Mouse (Mus musculus): Measurements from ENCODE around the gene Pabpn1l. TPM values are rescaled to one million over a fixed set of nuclear protein-coding genes. Genes with fewer than 3 reads are reported as not detected.
A peak's percentile ranks its signal among the peaks of the same experiment; 100 is the strongest.

Gene Pabpn1l
- polyA plus RNA-seq, 1 experiment from 2014 or later, result 0.35 TPM

GRCm38 (mm10) chr8:122665221-122665620 lies 42.7 kb upstream of the Pabpn1l start:
- Histone ChIP-seq H3K4me1 (ENCODE audit: control insufficient read depth, insufficient read depth, low read length) (peaks cover 48% of the 10 kb centered on the region), H3K9me3 (ENCODE audit: control insufficient read depth, low read length) (no peaks in the 10 kb centered on the region), H3K36me3 (ENCODE audit: control insufficient read depth, insufficient read depth, low read length) (no peaks in the 10 kb centered on the region), H3K27ac (replicated peaks; ENCODE audit: low read depth, low read length) (peak overlapping the region; percentile 75), H3K9ac (ENCODE audit: low read depth, low read length) (no peak overlapping the region), H3K27me3 (replicated peaks; ENCODE audit: control insufficient read depth, insufficient read depth, low read length) (no peaks in the 10 kb centered on the region; the same call in 1 of the 2 replicates), H3K4me3 (ENCODE audit: low read depth, low read length) (no peak overlapping the region), H3K4me2 (ENCODE audit: low read depth, low read length) (peak overlapping the region; percentile 16)
- ATAC-seq (ENCODE audit: low read depth), result peak; percentile 67
- DNase-seq (ENCODE audit: low spot score), result peak; percentile 86
- WGBS, result 20% methylated on average over 8 of the region's 8 CpGs

- Histone ChIP-seq H3K4me3 (ENCODE audit: low read depth, low read length) (no peak overlapping the region), H3K9me3 (ENCODE audit: control insufficient read depth, low read length) (no peaks in the 10 kb centered on the region), H3K27ac (replicated peaks; ENCODE audit: low read depth, low read length) (no peak overlapping the region), H3K9ac (ENCODE audit: low read depth, low read length) (no peak overlapping the region), H3K36me3 (ENCODE audit: control insufficient read depth, insufficient read depth, low read length) (no peaks in the 10 kb centered on the region), H3K4me1 (ENCODE audit: control insufficient read depth, insufficient read depth, low read length) (peaks cover 59% of the 10 kb centered on the region), H3K27me3 (replicated peaks; ENCODE audit: control insufficient read depth, insufficient read depth, low read length) (no peaks in the 10 kb centered on the region), H3K4me2 (ENCODE audit: low read depth, low read length) (no peak overlapping the region)
- ATAC-seq (ENCODE audit: low read depth), result no peak
- WGBS, result 66% methylated on average over 5 of the region's 5 CpGs
- DNase-seq (ENCODE audit: low spot score), result no peak
Observed at GRCm38 (mm10) chr8:122663670-122664069, 41.1 kb upstream of the Pabpn1l start.

GRCm38 (mm10) chr8:122663106-122663505 lies 40.6 kb upstream of the Pabpn1l start:
- no peaks in the 10 kb centered on the region for H3K27me3 ChIP-seq (replicated peaks; ENCODE audit: control insufficient read depth, insufficient read depth, low read length)
- H3K4me1 ChIP-seq (ENCODE audit: control insufficient read depth, insufficient read depth, low read length), result peaks cover 65% of the 10 kb centered on the region
- no peak overlapping the region for H3K4me3 ChIP-seq (ENCODE audit: low read depth, low read length)
- no peaks in the 10 kb centered on the region for H3K36me3 ChIP-seq (ENCODE audit: control insufficient read depth, insufficient read depth, low read length)
- no peak for ATAC-seq (ENCODE audit: low read depth)
- no peaks in the 10 kb centered on the region for H3K9me3 ChIP-seq (ENCODE audit: control insufficient read depth, low read length)
- no peak overlapping the region for H3K9ac ChIP-seq (ENCODE audit: low read depth, low read length)
- no peak overlapping the region for H3K4me2 ChIP-seq (ENCODE audit: low read depth, low read length)
- DNase-seq (ENCODE audit: low spot score), result no peak
- WGBS, result 67% methylated on average over 3 of the region's 3 CpGs
- no peak overlapping the region for H3K27ac ChIP-seq (replicated peaks; ENCODE audit: low read depth, low read length)

- Histone ChIP-seq H3K36me3 (ENCODE audit: control insufficient read depth, insufficient read depth, low read length) (no peaks in the 10 kb centered on the region), H3K27ac (replicated peaks; ENCODE audit: low read depth, low read length) (no peak overlapping the region), H3K4me3 (ENCODE audit: low read depth, low read length) (no peak overlapping the region), H3K9me3 (ENCODE audit: control insufficient read depth, low read length) (no peaks in the 10 kb centered on the region), H3K27me3 (replicated peaks; ENCODE audit: control insufficient read depth, insufficient read depth, low read length) (no peaks in the 10 kb centered on the region), H3K4me2 (ENCODE audit: low read depth, low read length) (no peak overlapping the region), H3K9ac (ENCODE audit: low read depth, low read length) (no peak overlapping the region), H3K4me1 (ENCODE audit: control insufficient read depth, insufficient read depth, low read length) (peaks cover 70% of the 10 kb centered on the region)
- no peak for DNase-seq (ENCODE audit: low spot score)
- ATAC-seq (ENCODE audit: low read depth), result no peak
- WGBS, result 76% methylated on average over 2 of the region's 2 CpGs
Observed at GRCm38 (mm10) chr8:122661894-122662293, 39.4 kb upstream of the Pabpn1l start.

- DNase-seq (ENCODE audit: low spot score), result peak; percentile 95
- Histone ChIP-seq H3K4me3 (ENCODE audit: low read depth, low read length) (no peak overlapping the region), H3K9ac (ENCODE audit: low read depth, low read length) (no peak overlapping the region), H3K9me3 (ENCODE audit: control insufficient read depth, low read length) (no peaks in the 10 kb centered on the region), H3K4me2 (ENCODE audit: low read depth, low read length) (peak overlapping the region; percentile 4; the same call in 1 of the 2 replicates), H3K4me1 (ENCODE audit: control insufficient read depth, insufficient read depth, low read length) (peaks cover 64% of the 10 kb centered on the region), H3K36me3 (ENCODE audit: control insufficient read depth, insufficient read depth, low read length) (no peaks in the 10 kb centered on the region), H3K27ac (replicated peaks; ENCODE audit: low read depth, low read length) (peak overlapping the region; percentile 42), H3K27me3 (replicated peaks; ENCODE audit: control insufficient read depth, insufficient read depth, low read length) (no peaks in the 10 kb centered on the region)
- 10% methylated on average over 7 of the region's 7 CpGs for WGBS
- peak; percentile 72 for ATAC-seq (ENCODE audit: low read depth)
Observed at GRCm38 (mm10) chr8:122661138-122661537, 38.6 kb upstream of the Pabpn1l start.

- H3K27me3 ChIP-seq (replicated peaks; ENCODE audit: control insufficient read depth, insufficient read depth, low read length), result no peaks in the 10 kb centered on the region
- no peak overlapping the region for H3K9ac ChIP-seq (ENCODE audit: low read depth, low read length)
- 74% methylated on average over 2 of the region's 2 CpGs for WGBS
- H3K4me1 ChIP-seq (ENCODE audit: control insufficient read depth, insufficient read depth, low read length), result peaks cover 55% of the 10 kb centered on the region
- DNase-seq (ENCODE audit: low spot score) (no peak), ATAC-seq (ENCODE audit: low read depth) (no peak)
- no peak overlapping the region for H3K27ac ChIP-seq (replicated peaks; ENCODE audit: low read depth, low read length)
- no peak overlapping the region for H3K4me2 ChIP-seq (ENCODE audit: low read depth, low read length)
- no peak overlapping the region for H3K4me3 ChIP-seq (ENCODE audit: low read depth, low read length)
- no peaks in the 10 kb centered on the region for H3K36me3 ChIP-seq (ENCODE audit: control insufficient read depth, insufficient read depth, low read length)
- H3K9me3 ChIP-seq (ENCODE audit: control insufficient read depth, low read length), result no peaks in the 10 kb centered on the region
Observed at GRCm38 (mm10) chr8:122660022-122660421, 37.5 kb upstream of the Pabpn1l start.

- peak overlapping the region; percentile 57 for H3K27ac ChIP-seq (replicated peaks; ENCODE audit: low read depth, low read length)
- no peaks in the 10 kb centered on the region for H3K9me3 ChIP-seq (ENCODE audit: control insufficient read depth, low read length)
- H3K4me3 ChIP-seq (ENCODE audit: low read depth, low read length), result no peak overlapping the region
- WGBS, result 26% methylated on average over 9 of the region's 9 CpGs
- H3K9ac ChIP-seq (ENCODE audit: low read depth, low read length), result no peak overlapping the region
- no peaks in the 10 kb centered on the region for H3K27me3 ChIP-seq (replicated peaks; ENCODE audit: control insufficient read depth, insufficient read depth, low read length)
- DNase-seq (ENCODE audit: low spot score) (peak; percentile 85), ATAC-seq (ENCODE audit: low read depth) (peak; percentile 47)
- H3K4me1 ChIP-seq (ENCODE audit: control insufficient read depth, insufficient read depth, low read length), result peaks cover 46% of the 10 kb centered on the region
- no peaks in the 10 kb centered on the region for H3K36me3 ChIP-seq (ENCODE audit: control insufficient read depth, insufficient read depth, low read length)
- H3K4me2 ChIP-seq (ENCODE audit: low read depth, low read length), result peak overlapping the region; percentile 34
Observed at GRCm38 (mm10) chr8:122658807-122659160, 36.2 kb upstream of the Pabpn1l start.

- no peak overlapping the region for H3K9ac ChIP-seq (ENCODE audit: low read depth, low read length)
- H3K4me1 ChIP-seq (ENCODE audit: control insufficient read depth, insufficient read depth, low read length), result peaks cover 46% of the 10 kb centered on the region
- H3K27ac ChIP-seq (replicated peaks; ENCODE audit: low read depth, low read length), result peak overlapping the region; percentile 57
- H3K4me2 ChIP-seq (ENCODE audit: low read depth, low read length), result peak overlapping the region; percentile 33
- no peak overlapping the region for H3K4me3 ChIP-seq (ENCODE audit: low read depth, low read length)
- WGBS, result 30% methylated on average over 10 of the region's 10 CpGs
- no peaks in the 10 kb centered on the region for H3K27me3 ChIP-seq (replicated peaks; ENCODE audit: control insufficient read depth, insufficient read depth, low read length)
- H3K36me3 ChIP-seq (ENCODE audit: control insufficient read depth, insufficient read depth, low read length), result no peaks in the 10 kb centered on the region
- no peaks in the 10 kb centered on the region for H3K9me3 ChIP-seq (ENCODE audit: control insufficient read depth, low read length)
- ATAC-seq (ENCODE audit: low read depth) (peak; percentile 67), DNase-seq (ENCODE audit: low spot score) (peak; percentile 89)
Observed at GRCm38 (mm10) chr8:122658149-122658806, 35.7 kb upstream of the Pabpn1l start.

Measured in embryonic facial prominence, embryonic 14.5 days (tissue).